Mouse (Mus musculus) lung, postnatal 25 days (tissue): ENCODE results near the gene Maml3.

ENCODE experiments used
- DNase-seq: peaks from one replicate; pipeline ENCODE4 v3.0.0; 2022; ENCODE audit warnings: low spot score

The Maml3 gene

GRCm38 (mm10) chr3:52006721-52007330 is 98.0 kb downstream of the Maml3 start:
- DNase-seq, result no peak

GRCm38 (mm10) chr3:52003663-52004062 is 101.2 kb downstream of the Maml3 start:
- no peak for DNase-seq

- no peak for DNase-seq
Measured at GRCm38 (mm10) chr3:52001518-52001895, 103.4 kb downstream of the Maml3 start.

GRCm38 (mm10) chr3:52000871-52001517 is 103.9 kb downstream of the Maml3 start:
- no peak for DNase-seq

GRCm38 (mm10) chr3:51999671-52000437 is 105.0 kb downstream of the Maml3 start:
- peak; percentile 83 for DNase-seq

- no peak for DNase-seq
Measured at GRCm38 (mm10) chr3:51998511-51999399, 106.1 kb downstream of the Maml3 start.

GRCm38 (mm10) chr3:51997616-51998015 is 107.3 kb downstream of the Maml3 start:
- DNase-seq, result no peak

- no peak for DNase-seq
Measured at GRCm38 (mm10) chr3:51986507-51986906, 118.4 kb downstream of the Maml3 start.

GRCm38 (mm10) chr3:51981496-51981895 is 123.4 kb downstream of the Maml3 start:
- DNase-seq, result no peak

GRCm38 (mm10) chr3:51977654-51978352 is 127.1 kb downstream of the Maml3 start:
- peak; percentile 25 for DNase-seq

GRCm38 (mm10) chr3:51974601-51975000 is 130.3 kb downstream of the Maml3 start:
- DNase-seq, result no peak

GRCm38 (mm10) chr3:51974153-51974552 is 130.7 kb downstream of the Maml3 start:
- DNase-seq, result no peak

GRCm38 (mm10) chr3:51972576-51972975 is 132.3 kb downstream of the Maml3 start:
- no peak for DNase-seq

- DNase-seq, result no peak
Measured at GRCm38 (mm10) chr3:51970489-51970888, 134.4 kb downstream of the Maml3 start.

- no peak for DNase-seq
Measured at GRCm38 (mm10) chr3:51969451-51969850, 135.4 kb downstream of the Maml3 start.

- no peak for DNase-seq
Measured at GRCm38 (mm10) chr3:51965841-51966240, 139.0 kb downstream of the Maml3 start.

- DNase-seq, result no peak
Measured at GRCm38 (mm10) chr3:51965436-51965835, 139.4 kb downstream of the Maml3 start.

- no peak for DNase-seq
Measured at GRCm38 (mm10) chr3:51965008-51965407, 139.9 kb downstream of the Maml3 start.

GRCm38 (mm10) chr3:51963891-51964593 is 140.8 kb downstream of the Maml3 start:
- no peak for DNase-seq

GRCm38 (mm10) chr3:51963151-51963791 is 141.6 kb downstream of the Maml3 start:
- no peak for DNase-seq
